Comparison of ENCODE assay signal across 24 mouse cellular contexts in genomic region chr13:26026386-26026785, GRCm38 (mm10).
DNase-seq lines count a peak whose midpoint lies in the region; TF ChIP-seq lines count a peak whose summit lies in the region.
"Had no signal": no experiment of that assay in that cellular context is flagged by ENCODE, and none has a peak within 500 bp of the region (broad histone marks: within the 10 kb centered on the region; RNA-seq: fewer than 3 reads in every experiment).

No protein-coding gene starts in this region.

- peak overlapping the region; percentile 57 for H3K27ac ChIP-seq in embryonic fibroblast, embryonic 13.5 days (ENCODE audit: insufficient read depth, low read length)
- H3K27ac ChIP-seq: embryonic facial prominence, embryonic 15.5 days; heart, adult 2 months; heart, embryonic 13.5 days; hindbrain, embryonic 12.5 days; limb, embryonic 10.5 days; liver, embryonic 15.5 days; midbrain, embryonic 13.5 days; stomach, embryonic 15.5 days had no signal

- peak; percentile 2 for DNase-seq in adrenal gland, postnatal 10 days
- DNase-seq in adrenal gland, postnatal 36 days: no peak
- DNase-seq in kidney, postnatal 14 days: peak; percentile 9
- DNase-seq in kidney, adult 11 months: no peak
- DNase-seq in R1 (ENCODE audit: low read depth, low spot score): peak; percentile 15
- no peak for DNase-seq in heart, adult 11 months
- DNase-seq in natural killer cell, adult 2 months (ENCODE audit: low spot score in 2 of 2): no peak
- DNase-seq: adrenal gland, adult 8-10 months; cerebellum, adult 8-10 months; forebrain, postnatal 0 days; gastrocnemius, postnatal 25 days; heart, adult 2 months; liver; lung, postnatal 14 days; thymus, adult 18-20 months; thymus, postnatal 36 days had no signal

- no peak for TF ChIP-seq CTCF in embryonic fibroblast, embryonic 13.5 days (IDR thresholded peaks at IDR 0.05; ENCODE audit: borderline replicate concordance, insufficient read depth, low read length)

- no peak for TF ChIP-seq POLR2A in embryonic fibroblast, embryonic 13.5 days (IDR thresholded peaks at IDR 0.05; ENCODE audit: low read depth, low read length)

- H3K4me1 ChIP-seq in embryonic fibroblast, embryonic 13.5 days (ENCODE audit: control insufficient read depth, insufficient read depth, low read length): no peaks in the 10 kb centered on the region; the same call in 1 of the 2 replicates
- H3K4me1 ChIP-seq: embryonic facial prominence, embryonic 15.5 days; heart, embryonic 13.5 days; hindbrain, embryonic 12.5 days; limb, embryonic 10.5 days; liver, embryonic 15.5 days; midbrain, embryonic 13.5 days; stomach, embryonic 15.5 days had no signal

- no peak overlapping the region for H3K4me3 ChIP-seq in embryonic fibroblast, embryonic 13.5 days (ENCODE audit: insufficient read depth, low read length)
- H3K4me3 ChIP-seq: embryonic facial prominence, embryonic 15.5 days; heart, adult 2 months; heart, embryonic 13.5 days; hindbrain, embryonic 12.5 days; limb, embryonic 10.5 days; liver, embryonic 15.5 days; midbrain, embryonic 13.5 days; stomach, embryonic 15.5 days had no signal

Comparison
In these comparisons a context has a peak if more than half of its experiments do, and no peak if none do; other contexts are left out.
1. DNase-seq: peak in adrenal gland, postnatal 10 days (single experiment), kidney, postnatal 14 days (single experiment) and R1 (single experiment); none in adrenal gland, postnatal 36 days (0 of 2), kidney, adult 11 months (single experiment), heart, adult 11 months (single experiment) and natural killer cell, adult 2 months (0 of 2).